Mouse (Mus musculus) liver, embryonic 16.5 days (tissue): ENCODE results near the gene Slc38a2. TPM values are rescaled to one million over a fixed set of nuclear protein-coding genes. Genes with fewer than 3 reads are reported as not detected.

ENCODE experiments used
- ATAC-seq: fragments of 200-750 bp; cut with Nextera tagmentation; 2 replicates; pipeline ENCODE4 v1.8.0; 2017; ENCODE audit warnings: low read depth, mild to moderate bottlenecking, moderate number of reproducible peaks, moderate library complexity
- H3K27ac ChIP-seq: fragments of 300-500 bp; sonication (generic); 2 replicates; pipeline ENCODE4 v1.5.1; 2014; ENCODE audit warnings: mild to moderate bottlenecking, low read length
- H3K27me3 ChIP-seq: fragments of 300-500 bp; sonication (generic); 2 replicates; pipeline ENCODE4 v1.6.1; 2014; ENCODE audit warnings: low read depth, low read length, mixed read lengths; ENCODE audit not compliant: control insufficient read depth, insufficient read depth
- H3K36me3 ChIP-seq: fragments of 300-500 bp; sonication (generic); 2 replicates; pipeline ENCODE4 v1.6.1; 2014; ENCODE audit warnings: mild to moderate bottlenecking; ENCODE audit not compliant: control insufficient read depth, insufficient read depth
- H3K4me1 ChIP-seq: fragments of 300-500 bp; sonication (generic); 2 replicates; pipeline ENCODE4 v1.6.1; 2014; ENCODE audit warnings: low read depth, low read length, mixed read lengths; ENCODE audit not compliant: control insufficient read depth
- H3K4me2 ChIP-seq: fragments of 300-500 bp; sonication (generic); 2 replicates; pipeline ENCODE4 v1.6.1; 2014; ENCODE audit warnings: low read depth, low read length, mixed read lengths
- H3K4me3 ChIP-seq: fragments of 300-500 bp; sonication (generic); 2 replicates; pipeline ENCODE4 v1.5.1; 2014; ENCODE audit warnings: low read depth, mild to moderate bottlenecking, low read length
- H3K9ac ChIP-seq: fragments of 300-500 bp; sonication (generic); 2 replicates; pipeline ENCODE4 v1.6.1; 2014; ENCODE audit warnings: low read depth, low read length
- H3K9me3 ChIP-seq: fragments of 300-500 bp; sonication (generic); replicated peaks from 2 replicates; pipeline ENCODE4 v1.6.1; 2016; ENCODE audit warnings: low read length; ENCODE audit not compliant: control insufficient read depth
- WGBS: fragments of 180-500 bp; shearing (Covaris S2); extraction: QIAGEN DNeasy Blood & Tissue Kit; methylation state at CpG from one replicate; pipeline ENCODE4 v1.1.7; 2014; ENCODE audit not compliant: insufficient replicate concordance; 5-methylcytosine and 5-hydroxymethylcytosine counted together
- polyA plus RNA-seq: library from polyadenylated mRNA; unstranded; fragments of >200 nt; fragmentation: Nextera tagmentation; extraction: Ambion mirVana; gene quantifications from 2 replicates; pipeline ENCODE4 v1.2.1, GENCODE M21; 2015

Slc38a2 gene
- polyA plus RNA-seq, 1 experiment from 2014 or later = 38.8 TPM

GRCm38 (mm10) chr15:96715079-96715691 lies 15.7 kb upstream of the Slc38a2 start:
- Histone ChIP-seq H3K27ac (no peak overlapping the region), H3K27me3 (no peaks in the 10 kb centered on the region), H3K4me1 (peaks cover 10% of the 10 kb centered on the region), H3K36me3 (no peaks in the 10 kb centered on the region), H3K9me3 (no peaks in the 10 kb centered on the region), H3K9ac (no peak overlapping the region), H3K4me3 (no peak overlapping the region), H3K4me2 (no peak overlapping the region)
- no peak for ATAC-seq
- 41% methylated on average over 9 of the region's 9 CpGs for WGBS

- H3K36me3 ChIP-seq = no peaks in the 10 kb centered on the region
- H3K9me3 ChIP-seq = no peaks in the 10 kb centered on the region
- WGBS = 41% methylated on average over 3 of the region's 3 CpGs
- no peak overlapping the region for H3K4me2 ChIP-seq
- ATAC-seq = no peak
- H3K27me3 ChIP-seq = no peaks in the 10 kb centered on the region
- no peak overlapping the region; the same call in 1 of the 2 replicates for H3K27ac ChIP-seq
- H3K4me1 ChIP-seq = peaks cover 10% of the 10 kb centered on the region
- H3K4me3 ChIP-seq = no peak overlapping the region
- H3K9ac ChIP-seq = no peak overlapping the region
These were observed 15.1 kb upstream of the Slc38a2 start for GRCm38 (mm10) chr15:96714676-96715016.

GRCm38 (mm10) chr15:96713758-96714675 lies 14.5 kb upstream of the Slc38a2 start:
- Histone ChIP-seq H3K9me3 (no peaks in the 10 kb centered on the region), H3K36me3 (no peaks in the 10 kb centered on the region), H3K9ac (no peak overlapping the region), H3K27ac (no peak overlapping the region; the same call in 1 of the 2 replicates), H3K4me3 (no peak overlapping the region), H3K4me2 (no peak overlapping the region), H3K4me1 (peaks cover 13% of the 10 kb centered on the region), H3K27me3 (no peaks in the 10 kb centered on the region)
- ATAC-seq = no peak
- 78% methylated on average over 5 of the region's 7 CpGs for WGBS

- Histone ChIP-seq H3K27ac (no peak overlapping the region), H3K36me3 (no peaks in the 10 kb centered on the region), H3K27me3 (no peaks in the 10 kb centered on the region), H3K9me3 (no peaks in the 10 kb centered on the region), H3K4me2 (no peak overlapping the region), H3K9ac (no peak overlapping the region), H3K4me3 (no peak overlapping the region), H3K4me1 (peaks cover 19% of the 10 kb centered on the region)
- ATAC-seq = no peak
- 83% methylated on average over 5 of the region's 5 CpGs for WGBS
These were observed 12.8 kb upstream of the Slc38a2 start for GRCm38 (mm10) chr15:96712338-96712737.

- no peaks in the 10 kb centered on the region for H3K9me3 ChIP-seq
- H3K36me3 ChIP-seq = no peaks in the 10 kb centered on the region
- H3K27me3 ChIP-seq = no peaks in the 10 kb centered on the region
- WGBS = 72% methylated on average over 11 of the region's 11 CpGs
- ATAC-seq = no peak
- H3K27ac ChIP-seq = no peak overlapping the region
- no peak overlapping the region for H3K4me2 ChIP-seq
- peaks cover 19% of the 10 kb centered on the region for H3K4me1 ChIP-seq
- no peak overlapping the region for H3K4me3 ChIP-seq
- no peak overlapping the region for H3K9ac ChIP-seq
These were observed 12.1 kb upstream of the Slc38a2 start for GRCm38 (mm10) chr15:96711664-96712063.

- no peak for ATAC-seq
- Histone ChIP-seq H3K27me3 (no peaks in the 10 kb centered on the region), H3K9ac (peak overlapping the region; percentile 96), H3K4me2 (peak overlapping the region; percentile 100), H3K4me3 (peak overlapping the region; percentile 82), H3K27ac (peak overlapping the region; percentile 97), H3K36me3 (no peaks in the 10 kb centered on the region), H3K4me1 (peaks cover 19% of the 10 kb centered on the region), H3K9me3 (no peaks in the 10 kb centered on the region)
- WGBS = 23% methylated on average over 15 of the region's 15 CpGs
These were observed 11.0 kb upstream of the Slc38a2 start for GRCm38 (mm10) chr15:96710352-96711114.

GRCm38 (mm10) chr15:96709491-96710351 lies 10.2 kb upstream of the Slc38a2 start:
- peak overlapping the region; percentile 96 for H3K9ac ChIP-seq
- 1% methylated on average over 75 of the region's 80 CpGs for WGBS
- H3K27me3 ChIP-seq = no peaks in the 10 kb centered on the region
- H3K4me2 ChIP-seq = peak overlapping the region; percentile 100
- peak overlapping the region; percentile 82 for H3K4me3 ChIP-seq
- H3K27ac ChIP-seq = peak overlapping the region; percentile 97
- ATAC-seq = peak; percentile 93
- no peaks in the 10 kb centered on the region for H3K9me3 ChIP-seq
- H3K4me1 ChIP-seq = peaks cover 19% of the 10 kb centered on the region
- no peaks in the 10 kb centered on the region for H3K36me3 ChIP-seq

GRCm38 (mm10) chr15:96708976-96709490 lies 9.5 kb upstream of the Slc38a2 start:
- Histone ChIP-seq H3K9ac (peak overlapping the region; percentile 94), H3K27me3 (no peaks in the 10 kb centered on the region), H3K9me3 (no peaks in the 10 kb centered on the region), H3K4me1 (peaks cover 15% of the 10 kb centered on the region), H3K4me2 (peak overlapping the region; percentile 100), H3K36me3 (no peaks in the 10 kb centered on the region), H3K27ac (peak overlapping the region; percentile 88), H3K4me3 (peak overlapping the region; percentile 82)
- WGBS = 21% methylated on average over 14 of the region's 14 CpGs
- no peak for ATAC-seq
